Comparison of ENCODE assay signal across 8 mouse cellular contexts in genomic region chr6:72440186-72440990, GRCm38 (mm10). TPM values are rescaled to one million over a fixed set of nuclear protein-coding genes. Genes with fewer than 3 reads are reported as not detected.
DNase-seq lines count a peak whose midpoint lies in the region; ATAC-seq lines count a peak whose summit lies in the region.

No protein-coding gene starts in this region.

- peak overlapping the region; percentile 74 for H3K4me3 ChIP-seq in erythroblast, embryonic 14.5 days (replicated peaks)
- peak overlapping the region; percentile 98 for H3K4me3 ChIP-seq in kidney, embryonic 14.5 days (ENCODE audit: low read length)

- H3K9ac ChIP-seq in kidney, embryonic 14.5 days (ENCODE audit: low read depth, low read length): peak overlapping the region; percentile 99

- WGBS in kidney, embryonic 14.5 days: 9% methylated on average over 17 of the region's 17 CpGs

- no peak for ATAC-seq in kidney, embryonic 14.5 days (ENCODE audit: low FRiP score, low TSS enrichment)
- peak; percentile 27; the same call in 1 of the 2 replicates for ATAC-seq in megakaryocyte-erythroid progenitor cell, adult 5-6 weeks (replicated peaks; ENCODE audit: low FRiP score, low TSS enrichment, poor library complexity, severe bottlenecking)

- no peaks in the 10 kb centered on the region for H3K9me3 ChIP-seq in erythroblast, embryonic 14.5 days (ENCODE audit: control insufficient read depth, low read length)
- H3K9me3 ChIP-seq in kidney, embryonic 14.5 days (ENCODE audit: control insufficient read depth, low read length): no peaks in the 10 kb centered on the region

- H3K4me1 ChIP-seq in erythroblast, embryonic 14.5 days (ENCODE audit: control insufficient read depth): peaks cover 41% of the 10 kb centered on the region
- peaks cover 10% of the 10 kb centered on the region; the same call in 1 of the 2 replicates for H3K4me1 ChIP-seq in kidney, embryonic 14.5 days (ENCODE audit: control insufficient read depth, insufficient read depth, low read length)

- H3K36me3 ChIP-seq in erythroblast, embryonic 14.5 days (ENCODE audit: control insufficient read depth): peaks cover 29% of the 10 kb centered on the region
- peaks cover 26% of the 10 kb centered on the region for H3K36me3 ChIP-seq in kidney, embryonic 14.5 days (ENCODE audit: control insufficient read depth, insufficient read depth, low read length)

- intact Hi-C loops in left cerebral cortex, postnatal 25 days (cut with DNase I): no loop called here

- H3K27me3 ChIP-seq in erythroblast, embryonic 14.5 days (ENCODE audit: control insufficient read depth): no peaks in the 10 kb centered on the region
- no peaks in the 10 kb centered on the region for H3K27me3 ChIP-seq in kidney, embryonic 14.5 days (ENCODE audit: control insufficient read depth, insufficient read depth, low read length)

- H3K4me2 ChIP-seq in kidney, embryonic 14.5 days (replicated peaks; ENCODE audit: low read depth, low read length): peak overlapping the region; percentile 68

- H3K27ac ChIP-seq in kidney, embryonic 14.5 days (ENCODE audit: low read depth, low read length): peak overlapping the region; percentile 98

- DNase-seq in left cerebral cortex, postnatal 25 days (ENCODE audit: low spot score in 2 of 2): peak; percentile 40
- no peak for DNase-seq in left cerebral cortex, adult 18-20 months (ENCODE audit: low spot score in 2 of 2)
- DNase-seq in R1 (ENCODE audit: low read depth, low spot score): peak; percentile 47
- DNase-seq in thymus, postnatal 14 days: peak; percentile 28
- no peak for DNase-seq in adrenal gland, postnatal 14 days

RNA-seq across cellular contexts. Expression of gene Mat2a, which starts 1.0 kb away (rescaled TPM):
- total RNA-seq in left cerebral cortex, postnatal 25 days (2021): 100 to 1,000 TPM; 168 to 176 TPM
- total RNA-seq in left cerebral cortex, adult 18-20 months (2021): 100 to 1,000 TPM; 172 to 199 TPM
- polyA plus RNA-seq in erythroblast, embryonic 14.5 days (2012): 1.7 and 2.0 TPM in 2 replicates
- 322 and 463 TPM in 2 replicates for polyA plus RNA-seq in kidney, embryonic 14.5 days (2014; fragmentation: Nextera tagmentation; extraction: Ambion mirVana)
- 555 and 732 TPM in 2 replicates for total RNA-seq in megakaryocyte-erythroid progenitor cell, adult 5-6 weeks (2014; fragmentation: Nextera tagmentation)
- 235 and 332 TPM in 2 replicates for total RNA-seq in megakaryocyte-erythroid progenitor cell, adult 5-6 weeks (2017)
- total RNA-seq in adrenal gland, postnatal 14 days (2021): 257 TPM in 2 replicates

RNA-seq across cellular contexts. Expression of gene Ggcx, which starts 26.3 kb away (rescaled TPM):
- total RNA-seq in left cerebral cortex, postnatal 25 days (2021): 10 to 100 TPM; 19.2 to 19.3 TPM
- 10 to 100 TPM; 21.7 to 24.4 TPM for total RNA-seq in left cerebral cortex, adult 18-20 months (2021)
- 0.08 and 0.09 TPM in 2 replicates for polyA plus RNA-seq in erythroblast, embryonic 14.5 days (2012)
- polyA plus RNA-seq in kidney, embryonic 14.5 days (2014; fragmentation: Nextera tagmentation; extraction: Ambion mirVana): 10.3 and 24.7 TPM in 2 replicates
- 8.6 and 11.3 TPM in 2 replicates for total RNA-seq in megakaryocyte-erythroid progenitor cell, adult 5-6 weeks (2014; fragmentation: Nextera tagmentation)
- total RNA-seq in megakaryocyte-erythroid progenitor cell, adult 5-6 weeks (2017): 3.7 and 11.2 TPM in 2 replicates
- total RNA-seq in adrenal gland, postnatal 14 days (2021): 38.0 and 50.4 TPM in 2 replicates

RNA-seq across cellular contexts. Expression of gene Vamp8, which starts 49.9 kb away (rescaled TPM):
- 10 to 100 TPM; 10.5 to 12.7 TPM for total RNA-seq in left cerebral cortex, postnatal 25 days (2021)
- 10 to 100 TPM; 12.6 to 14.0 TPM for total RNA-seq in left cerebral cortex, adult 18-20 months (2021)
- polyA plus RNA-seq in erythroblast, embryonic 14.5 days (2012): 22.8 and 33.5 TPM in 2 replicates
- polyA plus RNA-seq in kidney, embryonic 14.5 days (2014; fragmentation: Nextera tagmentation; extraction: Ambion mirVana): 114 and 143 TPM in 2 replicates
- 225 and 320 TPM in 2 replicates for total RNA-seq in megakaryocyte-erythroid progenitor cell, adult 5-6 weeks (2014; fragmentation: Nextera tagmentation)
- total RNA-seq in megakaryocyte-erythroid progenitor cell, adult 5-6 weeks (2017): 240 and 305 TPM in 2 replicates
- total RNA-seq in adrenal gland, postnatal 14 days (2021): 104 and 113 TPM in 2 replicates

Comparison
In these comparisons a context has a peak if more than half of its experiments do, and no peak if none do; other contexts are left out.
1. DNase-seq: peak in left cerebral cortex, postnatal 25 days (2 of 2), R1 (single experiment) and thymus, postnatal 14 days (single experiment); none in left cerebral cortex, adult 18-20 months (0 of 2) and adrenal gland, postnatal 14 days (single experiment).